Mouse (Mus musculus) urinary bladder, postnatal 4 days (tissue): ENCODE results near the gene Tnpo1.

Experiments
- DNase-seq, 2 experiments: peaks; one replicate each; pipeline ENCODE4 v3.0.0; 2021 to 2022; ENCODE audit warnings: low spot score in 2 of 2

Gene Tnpo1

DNA sequence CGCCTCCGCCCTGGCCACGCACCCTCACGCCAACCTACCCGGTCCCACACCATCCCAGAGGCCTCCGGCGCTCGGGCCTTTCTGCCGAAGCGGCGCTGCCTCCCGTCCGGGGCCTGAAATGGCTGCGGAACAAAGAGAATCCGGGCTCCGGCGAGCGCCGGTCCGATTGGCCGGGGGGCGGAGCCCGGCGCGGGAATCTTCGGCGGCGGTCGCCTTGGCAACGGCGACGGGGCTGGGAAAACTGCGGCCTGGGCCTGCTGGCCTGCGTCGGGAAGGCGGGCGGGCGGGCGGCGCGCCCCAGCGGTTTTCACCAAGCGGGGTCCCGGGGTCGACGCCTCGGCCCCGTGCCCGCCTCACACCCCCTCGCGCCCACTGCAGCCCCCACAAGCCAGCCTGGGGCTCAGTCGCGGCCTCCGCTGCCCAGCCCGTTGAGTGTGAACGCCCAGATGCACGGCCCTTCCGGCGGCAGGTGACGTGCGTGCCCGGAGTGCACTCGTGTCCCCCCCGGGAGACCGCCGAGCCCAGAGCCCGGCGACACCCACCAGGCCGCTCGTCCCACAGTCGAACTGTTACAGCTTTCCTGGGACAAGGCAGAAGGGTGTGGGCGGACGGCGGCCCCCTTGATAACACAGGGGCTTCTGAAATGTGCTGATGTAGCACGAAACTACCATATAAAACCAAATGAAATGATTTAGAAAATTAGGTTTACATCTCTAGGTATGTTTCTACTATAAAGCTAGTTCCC, at the start of gene Tnpo1:
Tnpo1 (minus strand) TSS at position 172 of the 745 bp plus-strand sequence.
- DNase-seq: peak; percentile 93 to 94

DNA sequence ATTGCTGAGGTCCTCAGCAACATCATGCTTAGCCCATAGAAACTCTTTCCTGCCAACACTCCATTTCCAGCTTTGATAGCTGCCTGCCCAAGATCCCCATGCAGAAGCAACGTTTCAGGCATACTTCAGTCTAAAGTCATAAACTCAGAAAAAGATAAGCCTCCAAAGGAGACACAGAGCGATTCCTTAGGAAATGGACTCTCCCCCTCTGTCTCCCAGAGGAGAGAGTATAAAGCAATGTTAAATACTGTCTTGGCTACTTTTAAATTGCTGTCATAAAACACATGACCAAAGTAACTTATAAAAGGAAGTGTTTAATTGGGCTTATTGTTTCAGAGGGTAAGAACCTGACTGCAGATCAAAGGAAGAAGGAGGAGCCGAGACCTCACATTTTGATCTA, 45.9 kb upstream of the Tnpo1 start:
- no peak for DNase-seq

DNA sequence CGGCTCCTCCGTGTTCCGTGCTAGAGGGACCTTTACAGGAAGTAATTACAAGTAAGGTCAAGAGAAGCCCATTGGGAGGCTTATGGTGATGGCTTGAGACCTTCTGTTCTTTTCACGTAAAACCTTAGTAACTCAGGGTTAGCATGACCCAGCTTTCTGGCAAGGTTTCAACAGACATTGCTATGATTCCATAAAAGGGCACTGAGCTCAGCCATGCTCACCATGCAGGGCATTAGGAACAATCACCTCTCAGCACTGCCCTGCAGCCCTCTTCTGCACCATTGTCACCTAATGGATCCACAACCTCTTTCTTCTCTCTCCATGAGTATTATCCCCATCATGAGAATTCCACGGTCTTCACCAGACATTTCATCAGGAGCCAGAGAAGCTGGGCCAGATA, 45.5 kb upstream of the Tnpo1 start:
- DNase-seq: no peak

DNA sequence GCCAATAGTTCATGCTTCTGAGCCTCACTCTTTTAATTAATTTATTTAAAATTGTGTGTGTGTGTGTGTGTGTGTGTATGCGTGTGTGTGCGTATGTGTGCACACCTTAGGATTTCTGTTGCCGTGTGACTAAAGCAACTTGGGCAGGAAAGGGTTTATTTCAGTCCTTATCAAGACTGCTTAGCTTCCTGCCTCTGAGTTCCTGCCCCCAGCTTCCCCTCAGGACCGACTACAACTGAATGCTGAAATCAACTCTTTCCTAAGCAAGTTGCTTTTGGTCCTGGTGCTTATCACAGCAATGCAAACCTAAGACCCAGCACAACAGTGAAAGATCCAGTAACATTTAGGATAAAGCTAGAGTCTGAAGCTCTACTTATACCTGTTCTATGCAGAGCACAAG, 42.3 kb upstream of the Tnpo1 start:
- DNase-seq: no peak

DNA sequence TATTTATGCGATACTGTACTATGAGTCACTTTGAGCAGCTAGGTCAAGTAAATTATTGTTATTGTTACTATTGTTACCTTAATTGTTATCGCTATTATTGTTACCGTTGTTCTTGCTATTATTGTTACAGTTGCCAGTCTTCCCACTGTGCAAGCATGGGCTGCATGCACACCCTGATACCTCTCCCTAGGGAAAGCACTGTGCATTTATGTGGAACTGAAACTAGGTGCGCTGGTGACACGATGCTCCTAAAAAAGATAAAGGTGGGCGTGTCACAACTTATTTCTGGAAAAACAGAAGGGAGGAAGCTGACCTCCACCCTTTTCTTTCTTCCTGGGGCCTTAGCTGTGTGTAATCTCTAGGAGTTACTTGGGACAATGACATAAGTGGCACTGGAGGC, 41.8 kb upstream of the Tnpo1 start:
- no peak for DNase-seq

DNA sequence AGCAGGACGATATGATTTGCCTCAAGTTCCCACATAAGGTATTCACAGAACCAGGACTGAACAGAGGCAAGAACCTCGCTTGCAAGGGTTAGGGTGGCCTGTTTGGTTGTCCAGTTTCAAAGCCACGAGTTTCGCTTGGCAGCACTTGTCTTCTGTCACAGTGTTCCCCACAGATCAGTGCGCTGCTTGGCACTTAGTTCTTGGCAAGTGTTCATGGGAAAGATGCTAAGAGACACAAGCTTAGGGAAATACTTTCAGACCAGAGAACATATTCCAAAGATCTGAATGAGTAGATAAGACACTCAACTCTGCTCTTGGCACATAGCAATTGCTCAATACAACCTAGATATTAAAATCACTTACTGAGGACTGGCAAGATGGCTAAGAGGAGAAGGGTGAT, 40.4 kb upstream of the Tnpo1 start:
- DNase-seq: no peak

DNA sequence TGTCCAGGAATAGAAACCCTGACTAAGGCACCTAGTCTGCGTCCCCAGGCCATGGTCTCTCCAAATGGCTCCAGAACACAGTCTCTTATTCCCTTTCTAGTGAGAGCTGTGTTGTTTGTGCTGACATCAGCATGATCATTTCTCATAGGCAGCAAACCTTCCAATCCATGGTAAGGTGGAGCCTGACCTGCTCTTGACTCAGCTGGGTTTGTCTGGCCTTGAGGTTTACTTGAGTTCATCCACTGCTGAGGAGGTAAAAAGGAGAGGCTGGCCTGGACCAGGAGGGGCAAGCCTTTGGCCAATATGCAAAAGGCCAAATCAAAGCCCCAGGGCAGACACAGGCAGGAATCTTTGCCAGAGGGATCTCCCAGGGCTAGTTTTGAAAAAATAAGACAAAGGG, 37.4 kb upstream of the Tnpo1 start:
- no peak for DNase-seq

DNA sequence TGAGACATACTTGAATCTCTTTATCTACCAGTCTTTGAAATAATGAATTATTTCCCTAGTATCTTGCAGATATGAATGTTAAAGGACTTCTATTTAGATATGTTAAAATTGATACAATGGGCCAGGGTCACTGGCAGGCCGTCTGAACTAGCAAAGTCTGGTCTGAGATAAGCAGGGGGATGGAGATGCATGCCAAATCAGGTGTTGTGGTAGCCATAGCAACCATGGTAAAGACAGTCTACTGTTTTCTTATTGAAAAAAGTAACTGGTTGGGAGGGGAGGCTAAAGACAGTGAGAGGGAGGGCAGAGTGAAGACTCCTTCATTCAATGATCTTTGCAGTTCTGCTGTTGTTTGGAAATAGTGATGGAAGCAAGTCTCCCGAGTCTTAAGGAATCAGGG, 32.0 kb upstream of the Tnpo1 start:
- DNase-seq: no peak

DNA sequence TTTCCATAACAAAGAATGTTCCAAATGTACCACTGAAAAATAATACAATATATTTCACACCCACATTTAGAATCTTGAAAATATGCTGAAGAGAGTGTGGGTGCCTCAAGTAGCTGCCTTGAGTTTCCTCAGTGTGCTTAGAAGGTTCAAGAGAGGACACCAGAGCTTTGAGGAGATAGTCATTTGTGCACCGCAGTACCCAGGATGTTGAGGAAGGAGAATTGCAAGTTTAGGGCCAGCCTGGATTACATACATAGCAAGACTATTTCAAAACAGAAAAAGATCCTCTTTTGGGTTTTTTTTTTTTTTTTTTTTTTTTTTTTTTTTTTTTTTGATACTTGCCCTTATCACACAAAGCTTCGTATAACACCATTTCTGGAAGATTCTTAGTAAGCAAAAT, 30.0 kb upstream of the Tnpo1 start:
- no peak for DNase-seq

DNA sequence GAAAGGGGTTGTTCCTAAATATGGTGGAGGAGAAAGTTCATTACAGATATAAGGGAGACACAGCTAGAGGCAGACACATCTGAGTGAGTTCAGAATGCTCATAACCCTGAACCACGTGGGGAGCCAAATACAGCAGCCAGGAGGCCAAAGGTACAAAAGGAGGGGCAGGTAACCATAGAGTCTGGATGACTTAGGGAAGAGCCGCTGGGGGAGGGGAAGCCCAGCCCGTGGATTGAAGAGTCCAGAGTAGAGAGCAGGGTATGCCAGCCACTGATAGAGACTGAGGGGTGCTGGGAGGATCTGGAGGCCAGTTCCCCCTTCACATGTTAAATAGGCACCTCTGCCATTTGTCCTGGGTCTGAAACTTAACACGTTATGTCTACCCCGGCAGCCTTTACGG, 29.5 kb upstream of the Tnpo1 start:
- no peak for DNase-seq

DNA sequence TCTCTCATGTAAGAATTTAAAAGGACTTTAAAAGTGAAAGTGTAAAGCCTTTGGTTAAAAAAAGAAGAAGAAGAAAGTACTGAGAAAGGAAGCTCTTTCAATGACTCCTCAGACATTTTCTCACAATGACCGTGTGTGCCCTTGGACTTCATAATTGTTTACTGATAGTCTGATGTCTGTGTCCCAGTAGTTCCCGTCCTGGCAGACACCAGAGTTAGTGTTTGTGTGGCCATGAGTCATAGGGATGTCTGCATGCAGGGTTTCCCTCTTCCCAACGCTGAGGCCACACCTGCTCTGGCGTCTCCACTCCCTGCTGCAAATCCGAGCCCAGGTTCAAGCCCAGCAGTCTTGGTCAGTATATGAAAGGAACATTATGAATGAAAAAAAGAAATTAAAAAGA, 29.0 kb upstream of the Tnpo1 start:
- DNase-seq: no peak

DNA sequence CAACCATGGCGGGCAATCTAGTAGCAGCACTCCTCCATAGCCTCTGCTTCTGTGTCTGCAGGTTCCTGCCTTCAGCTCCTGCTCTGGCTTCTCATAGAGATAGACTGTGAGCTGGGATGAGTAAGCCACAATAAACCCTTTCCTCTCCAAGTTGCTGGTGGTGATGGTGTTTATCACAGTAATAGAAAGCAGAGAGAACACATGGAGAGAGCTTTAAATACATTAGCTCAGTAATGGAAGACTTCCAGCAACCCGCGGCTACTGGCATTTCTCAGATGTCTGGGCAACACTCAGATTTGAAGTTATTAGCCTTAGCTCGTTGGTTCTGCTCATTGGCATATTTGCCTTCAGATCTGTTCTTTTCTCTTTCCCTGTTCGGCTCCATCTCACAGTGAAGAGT, 27.6 kb upstream of the Tnpo1 start:
- DNase-seq: no peak

DNA sequence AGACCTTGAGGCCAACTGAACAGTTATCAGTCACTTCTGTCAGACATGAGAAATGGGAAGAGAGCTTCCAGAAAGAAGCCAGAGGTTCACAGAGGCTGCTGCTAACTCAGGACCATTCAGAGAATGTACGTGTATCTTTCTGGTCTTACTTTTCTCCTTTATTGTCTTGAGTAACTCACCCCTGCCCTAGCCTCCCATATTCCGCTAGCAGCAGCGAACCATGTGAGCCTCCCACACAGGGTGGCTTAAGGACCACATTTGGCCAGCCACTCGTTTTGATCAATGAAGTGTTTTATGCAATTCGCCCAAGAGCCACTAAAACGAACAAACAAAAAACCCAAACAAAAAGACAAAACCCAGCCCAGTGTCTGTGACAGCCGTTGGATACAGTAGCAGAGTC, 25.8 kb upstream of the Tnpo1 start:
- no peak for DNase-seq

DNA sequence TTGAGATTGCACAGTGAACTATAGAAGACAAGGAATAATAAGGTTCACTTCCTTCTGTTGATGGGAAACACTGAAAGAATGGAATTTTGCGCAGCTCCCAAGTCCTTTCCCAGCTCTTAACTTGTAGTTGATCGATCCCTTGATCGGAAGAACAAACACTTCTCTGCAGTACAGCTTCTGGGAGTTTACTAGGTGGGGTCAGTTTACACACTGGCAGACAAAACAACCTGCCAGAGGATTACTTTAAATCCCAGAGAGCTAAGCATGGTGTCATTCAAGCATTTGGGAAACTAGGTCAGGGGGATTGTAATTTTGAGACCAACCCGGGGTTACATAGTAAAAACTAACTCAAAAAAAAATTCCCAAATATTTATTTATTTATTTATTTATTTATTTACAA, 22.0 kb upstream of the Tnpo1 start:
- no peak for DNase-seq

DNA sequence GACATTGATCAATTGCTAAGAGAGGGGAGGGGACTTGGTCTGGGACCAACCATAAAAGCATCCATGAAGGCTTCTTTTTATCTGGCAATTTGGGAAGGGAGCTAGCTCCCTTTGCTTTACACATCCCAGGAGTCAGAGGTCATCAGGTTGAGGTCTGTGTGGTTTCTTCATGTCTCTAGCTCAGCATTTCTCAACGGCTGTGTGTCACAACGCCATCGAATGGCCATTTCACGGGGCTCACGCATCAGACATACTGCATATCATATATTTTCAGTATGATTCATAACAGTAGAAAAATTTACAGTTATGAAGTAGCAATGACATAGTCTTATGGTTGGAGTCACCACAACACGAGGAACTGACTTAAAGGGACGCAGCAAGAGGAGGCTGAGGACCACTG, 20.2 kb upstream of the Tnpo1 start:
- DNase-seq: no peak

DNA sequence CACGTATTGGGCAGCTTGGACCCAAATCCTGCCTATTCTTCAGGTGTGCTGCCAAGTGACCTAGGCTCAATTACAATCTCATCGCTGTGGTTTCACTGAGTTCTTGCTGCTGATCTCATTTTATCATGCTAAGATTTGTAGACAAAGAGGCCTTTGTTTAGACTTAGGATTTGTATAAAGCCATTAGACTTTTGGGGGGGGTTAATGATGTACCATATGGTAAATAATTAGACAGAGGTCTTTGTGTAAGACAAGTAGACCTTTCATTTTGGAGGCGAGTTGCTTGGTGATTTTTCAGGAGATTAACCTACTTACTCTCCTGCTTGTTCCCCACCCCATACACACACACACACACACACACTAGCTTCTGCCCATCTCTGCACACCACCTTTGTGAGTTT, 19.7 kb upstream of the Tnpo1 start:
- DNase-seq: no peak

DNA sequence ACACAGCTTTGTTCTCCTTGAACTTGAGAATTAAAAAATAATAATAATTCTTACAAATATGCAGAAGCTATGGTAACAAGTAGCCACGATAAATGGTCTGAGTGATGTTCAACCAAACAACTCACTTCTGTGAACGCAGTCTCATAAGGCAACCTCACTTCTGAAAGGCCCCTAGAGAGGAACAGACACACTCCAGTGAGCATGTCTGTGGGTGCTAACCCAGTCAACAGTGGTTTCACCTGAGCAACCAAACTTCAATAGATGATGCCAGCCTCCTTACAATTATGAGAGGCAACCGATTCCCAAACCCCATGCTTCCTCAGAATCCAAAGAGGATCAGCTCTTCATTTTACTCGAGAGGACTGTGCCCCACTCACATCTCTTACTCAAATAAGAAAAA, 19.2 kb upstream of the Tnpo1 start:
- no peak for DNase-seq

DNA sequence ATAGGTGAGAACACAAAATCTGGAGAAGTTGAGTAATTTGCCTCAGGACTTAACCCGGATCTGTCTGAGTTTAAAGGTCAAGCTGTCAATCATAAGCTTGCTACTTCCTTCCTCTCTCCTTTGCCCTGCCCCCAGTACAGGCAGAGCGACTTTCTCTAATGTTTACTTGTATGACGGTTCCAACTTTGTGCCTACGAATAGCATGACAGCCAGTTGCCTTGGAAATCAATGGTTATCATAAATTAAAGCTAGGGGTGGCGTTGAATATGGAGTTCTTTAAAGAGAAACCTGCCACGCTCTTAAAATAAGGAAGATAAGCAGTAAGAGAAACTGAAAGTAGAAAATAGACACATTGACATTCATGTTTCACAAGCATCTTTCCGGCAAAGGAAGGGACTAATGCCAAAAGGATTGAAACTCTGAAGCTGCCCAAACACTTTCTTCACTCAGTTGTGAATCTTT, 18.5 kb upstream of the Tnpo1 start:
- no peak for DNase-seq

DNA sequence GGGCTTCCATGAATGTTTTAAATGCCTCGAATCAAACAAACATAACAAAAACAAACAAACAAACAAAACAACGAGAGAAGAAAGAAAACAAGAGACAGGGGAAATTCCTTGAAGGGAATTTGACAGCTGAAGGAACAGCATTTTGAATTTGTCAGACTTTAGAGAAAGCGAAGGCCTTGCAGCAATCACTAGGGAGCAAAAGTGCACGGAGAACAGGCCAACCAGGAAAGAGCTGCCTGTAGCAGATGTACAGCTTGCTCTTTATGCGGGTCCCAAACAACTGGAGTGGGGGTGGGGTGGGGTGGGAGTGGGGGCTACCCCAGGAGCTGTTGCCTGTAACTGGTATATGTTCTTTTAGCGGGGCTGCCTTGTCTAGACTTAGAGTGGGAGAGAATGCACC, 16.2 kb upstream of the Tnpo1 start:
- no peak for DNase-seq

DNA sequence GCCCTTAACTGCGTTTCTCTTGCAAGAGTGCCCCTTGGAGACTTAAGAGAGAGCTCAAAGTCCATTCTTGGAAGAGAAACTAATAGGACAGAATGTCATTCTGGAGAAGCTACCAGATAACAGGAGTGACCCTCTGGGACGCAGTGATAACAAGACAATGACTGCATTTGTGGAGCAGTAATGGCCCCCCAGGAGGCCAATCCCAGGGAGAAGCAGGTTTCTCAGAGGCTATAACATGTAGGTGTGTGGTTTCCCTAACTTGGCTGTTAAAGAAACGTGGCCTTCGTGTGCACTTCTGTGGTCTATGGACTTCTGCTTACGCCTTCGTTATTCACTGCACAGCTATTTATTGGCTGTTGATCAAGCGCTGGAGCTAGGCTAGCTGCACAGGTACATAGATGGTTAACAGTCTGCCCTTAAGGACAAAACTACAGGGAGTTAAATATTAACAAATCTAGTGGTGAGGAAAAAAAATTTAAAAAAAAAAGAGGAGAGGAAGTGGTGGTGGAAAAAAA, 15.7 kb upstream of the Tnpo1 start:
- no peak for DNase-seq

DNA sequence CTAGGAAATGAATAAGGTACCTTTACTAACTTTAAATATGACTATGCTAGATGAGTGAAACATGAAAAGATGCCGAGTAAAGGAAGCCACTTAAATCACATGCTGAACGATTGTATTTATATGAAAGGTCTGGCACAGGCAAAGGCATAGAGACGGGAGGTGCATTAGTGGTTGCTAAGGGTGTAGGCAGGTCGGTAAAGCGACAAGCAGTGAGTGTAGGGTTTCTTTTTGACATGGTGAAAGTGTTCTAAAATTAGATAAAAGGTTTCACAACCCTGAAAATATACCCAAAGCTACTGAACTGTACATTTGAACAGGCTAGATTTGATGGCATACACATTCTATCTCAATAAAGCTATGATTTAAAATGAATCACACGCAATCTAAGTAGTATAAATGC, 10.9 kb upstream of the Tnpo1 start:
- no peak for DNase-seq

DNA sequence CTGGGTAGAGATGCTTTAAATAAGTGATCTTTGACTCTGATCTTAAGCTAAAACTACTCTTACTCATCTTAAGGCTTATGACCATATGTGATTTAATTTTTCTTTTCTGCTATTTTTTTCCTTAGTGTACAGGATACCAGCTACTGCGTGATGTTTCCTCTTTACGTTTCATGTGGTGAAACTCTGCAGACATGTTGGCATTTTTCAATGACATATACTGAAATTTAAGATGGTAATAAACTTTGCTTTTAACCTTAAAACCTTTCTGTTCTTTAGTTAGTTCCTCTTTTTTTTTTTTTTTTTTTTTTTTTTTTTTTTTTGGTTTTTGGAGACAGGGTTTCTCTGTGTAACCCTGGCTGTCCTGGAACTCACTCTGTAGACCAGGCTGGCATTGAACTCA, 2.7 kb upstream of the Tnpo1 start:
- DNase-seq: no peak

DNA sequence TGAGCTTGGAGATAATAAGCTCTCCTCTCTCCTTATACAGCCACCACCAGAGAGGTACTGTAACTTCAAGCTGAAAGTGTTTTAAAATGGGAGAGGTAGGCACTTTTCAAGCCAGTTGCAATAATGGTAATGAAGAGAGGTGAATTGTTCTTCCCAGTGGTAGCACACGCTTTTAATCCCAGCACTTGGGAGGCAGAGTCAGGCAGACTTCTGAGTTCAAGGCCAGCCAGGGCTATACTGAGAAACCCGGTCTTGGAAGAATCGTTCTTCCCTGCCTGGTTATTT, 716 bp upstream of the Tnpo1 start:
- no peak for DNase-seq

DNA sequence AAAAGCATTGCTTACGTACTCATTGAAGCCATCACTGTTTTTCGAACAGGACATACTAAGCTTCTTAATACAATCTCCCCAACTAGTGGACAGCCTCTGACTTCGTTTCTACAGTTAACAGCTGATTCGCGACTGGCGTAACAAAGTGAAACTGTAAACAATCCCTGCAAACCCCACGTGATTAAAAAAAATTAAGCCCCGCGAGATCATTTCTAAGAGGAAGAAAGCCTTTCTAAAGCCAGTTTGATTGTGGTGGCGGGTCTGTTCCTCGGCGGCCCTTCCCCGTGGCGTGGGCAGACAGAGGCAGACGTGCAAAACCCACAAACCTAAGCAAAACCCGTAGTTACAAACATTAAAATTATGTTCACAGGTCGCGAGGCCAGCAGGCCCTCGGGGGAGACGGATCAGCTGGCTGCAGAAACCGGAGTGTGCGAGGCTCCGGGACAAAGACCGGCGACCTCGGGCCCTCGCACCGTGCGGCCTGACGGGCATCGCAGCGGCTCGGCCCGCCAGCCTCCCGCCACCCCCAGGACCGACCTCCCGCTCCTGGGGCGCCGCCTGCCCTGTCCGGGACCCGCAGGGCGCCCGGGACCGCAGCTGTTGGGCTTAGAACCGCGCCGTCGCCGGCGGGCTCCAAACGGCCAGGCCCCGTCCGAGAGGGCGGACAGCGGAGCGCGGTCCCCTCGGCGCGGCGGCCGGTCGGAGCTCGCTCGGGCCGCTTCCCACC, 535 bp downstream of the Tnpo1 start:
- peak in 1 of 2 experiments; percentile 38 for DNase-seq
